Mouse (Mus musculus) G1E (cell line): ENCODE results near the gene Mcu.

Experiments used
- CTCF ChIP-seq: IDR thresholded peaks from 2 replicates; pipeline ENCODE4 v1.5.1; 2012; ENCODE audit warnings: low read depth, low read length, inconsistent platforms, mixed read lengths
- GATA1 ChIP-seq: IDR thresholded peaks from 2 replicates; pipeline ENCODE4 v1.6.1; 2012; ENCODE audit warnings: borderline replicate concordance, low read length, inconsistent platforms, mixed read lengths
- GATA2 ChIP-seq: IDR thresholded peaks from 2 replicates; pipeline ENCODE4 v1.6.1; 2012; ENCODE audit warnings: low read depth, low read length, inconsistent platforms, borderline replicate concordance
- POLR2AphosphoS5 ChIP-seq: IDR thresholded peaks from 2 replicates; pipeline ENCODE4 v1.6.1; 2012; ENCODE audit warnings: low read depth, low read length, inconsistent platforms; ENCODE audit not compliant: insufficient replicate concordance
- TAL1 ChIP-seq: conservative IDR thresholded peaks from 2 replicates; pipeline ENCODE4 v1.6.1; 2012; ENCODE audit warnings: low read depth, low read length, inconsistent platforms, mixed read lengths

- no peak for TF ChIP-seq TAL1
- no peak for TF ChIP-seq CTCF
- no peak for TF ChIP-seq GATA1
- no peak for TF ChIP-seq POLR2AphosphoS5
- no peak for TF ChIP-seq GATA2
These were observed 77.0 kb downstream of the Mcu start for GRCm38 (mm10) chr10:59539533-59539875.
